Mouse (Mus musculus) ZHBTc4 (cell line): ENCODE data around the gene Foxo6.

Source experiments
- DNase-seq: peaks from one replicate; pipeline ENCODE4 v3.0.0-alpha.2; 2011; ENCODE audit warnings: low read depth, low spot score

Gene Foxo6

GRCm38 (mm10) chr4:120284187-120284586, 3.0 kb downstream of the Foxo6 start:
- peak; percentile 48 for DNase-seq

- DNase-seq: peak; percentile 90
Observed at GRCm38 (mm10) chr4:120283141-120283540, 4.0 kb downstream of the Foxo6 start.

- DNase-seq: no peak
Observed at GRCm38 (mm10) chr4:120282568-120283091, 4.5 kb downstream of the Foxo6 start.

GRCm38 (mm10) chr4:120281011-120281410, 6.1 kb downstream of the Foxo6 start:
- DNase-seq: no peak

GRCm38 (mm10) chr4:120280432-120280831, 6.7 kb downstream of the Foxo6 start:
- no peak for DNase-seq

GRCm38 (mm10) chr4:120277255-120277928, 9.8 kb downstream of the Foxo6 start:
- DNase-seq: no peak

GRCm38 (mm10) chr4:120275487-120275886, 11.7 kb downstream of the Foxo6 start:
- DNase-seq: peak; percentile 52

- DNase-seq: no peak
Observed at GRCm38 (mm10) chr4:120273594-120273993, 13.6 kb downstream of the Foxo6 start.

GRCm38 (mm10) chr4:120271886-120272580, 15.1 kb downstream of the Foxo6 start:
- no peak for DNase-seq

- DNase-seq: peak; percentile 95
Observed at GRCm38 (mm10) chr4:120271208-120271607, 15.9 kb downstream of the Foxo6 start.

- DNase-seq: no peak
Observed at GRCm38 (mm10) chr4:120270937-120271199, 16.3 kb downstream of the Foxo6 start.

- DNase-seq: no peak
Observed at GRCm38 (mm10) chr4:120270148-120270936, 16.8 kb downstream of the Foxo6 start.

- no peak for DNase-seq
Observed at GRCm38 (mm10) chr4:120269426-120269825, 17.7 kb downstream of the Foxo6 start.

- DNase-seq: peak; percentile 42
Observed at GRCm38 (mm10) chr4:120268214-120269061, 18.7 kb downstream of the Foxo6 start.

GRCm38 (mm10) chr4:120267683-120268082, 19.5 kb downstream of the Foxo6 start:
- DNase-seq: peak; percentile 47

- no peak for DNase-seq
Observed at GRCm38 (mm10) chr4:120267136-120267535, 20.0 kb downstream of the Foxo6 start.

GRCm38 (mm10) chr4:120264105-120264504, 23.0 kb downstream of the Foxo6 start:
- no peak for DNase-seq

- no peak for DNase-seq
Observed at GRCm38 (mm10) chr4:120262726-120263125, 24.4 kb downstream of the Foxo6 start.

- no peak for DNase-seq
Observed at GRCm38 (mm10) chr4:120262206-120262605, 24.9 kb downstream of the Foxo6 start.

- DNase-seq: no peak
Observed at GRCm38 (mm10) chr4:120259356-120260181, 27.6 kb downstream of the Foxo6 start.
